Mouse (Mus musculus) urinary bladder, postnatal 10 days (tissue): ENCODE data around the gene Kctd2.

Experiments
- DNase-seq: peaks from one replicate; pipeline ENCODE4 v3.0.0; 2022; ENCODE audit warnings: low spot score

The Kctd2 gene

GRCm38 (mm10) chr11:115400630-115401391, 19.1 kb upstream of the Kctd2 start:
- DNase-seq, result no peak

GRCm38 (mm10) chr11:115403338-115404124, 16.4 kb upstream of the Kctd2 start, which contains the start of gene Mrpl58:
Gene Mrpl58 (plus strand): TSS chr11:115403752.
- DNase-seq, result no peak

GRCm38 (mm10) chr11:115405723-115406122, 14.2 kb upstream of the Kctd2 start:
- DNase-seq, result no peak

GRCm38 (mm10) chr11:115406858-115407401, 13.0 kb upstream of the Kctd2 start:
- no peak for DNase-seq

- DNase-seq, result no peak
These were observed 11.5 kb upstream of the Kctd2 start for GRCm38 (mm10) chr11:115408266-115408920.

GRCm38 (mm10) chr11:115409556-115409955, 10.4 kb upstream of the Kctd2 start:
- no peak for DNase-seq

- DNase-seq, result peak; percentile 37
These were observed 635 bp downstream of the Kctd2 start for GRCm38 (mm10) chr11:115420336-115421190.

GRCm38 (mm10) chr11:115421328-115421727, 1.4 kb downstream of the Kctd2 start:
- no peak for DNase-seq

GRCm38 (mm10) chr11:115421972-115422371, 2.0 kb downstream of the Kctd2 start:
- DNase-seq, result no peak

GRCm38 (mm10) chr11:115423091-115423490, 3.2 kb downstream of the Kctd2 start:
- DNase-seq, result no peak

- no peak for DNase-seq
These were observed 4.7 kb downstream of the Kctd2 start for GRCm38 (mm10) chr11:115424666-115425065.

- no peak for DNase-seq
These were observed 5.7 kb downstream of the Kctd2 start for GRCm38 (mm10) chr11:115425671-115426070.

GRCm38 (mm10) chr11:115427482-115428331, 7.8 kb downstream of the Kctd2 start:
- no peak for DNase-seq

- DNase-seq, result no peak
These were observed 9.4 kb downstream of the Kctd2 start for GRCm38 (mm10) chr11:115429307-115429706.

- DNase-seq, result no peak
These were observed 10.6 kb downstream of the Kctd2 start for GRCm38 (mm10) chr11:115430561-115430960.

- DNase-seq, result no peak
These were observed 12.9 kb downstream of the Kctd2 start for GRCm38 (mm10) chr11:115432814-115433213.

GRCm38 (mm10) chr11:115433342-115433741, 13.4 kb downstream of the Kctd2 start:
- DNase-seq, result no peak

- DNase-seq, result no peak
These were observed 15.8 kb downstream of the Kctd2 start for GRCm38 (mm10) chr11:115435596-115436337.

- DNase-seq, result no peak
These were observed 17.7 kb downstream of the Kctd2 start for GRCm38 (mm10) chr11:115437571-115438122.
